Mouse (Mus musculus): ENCODE results near the gene Asic1. TPM values are rescaled to one million over a fixed set of nuclear protein-coding genes. Genes with fewer than 3 reads are reported as not detected.

Asic1 gene
- polyA plus RNA-seq, 1 experiment from 2014 or later: 3.9 TPM

GRCm38 (mm10) chr15:99710221-99711190 is 40.3 kb downstream of the Asic1 start:
- Histone ChIP-seq H3K27ac (ENCODE audit: low read depth, low read length) (no peak overlapping the region), H3K4me2 (ENCODE audit: low read depth, low read length, severe bottlenecking) (no peak overlapping the region), H3K27me3 (ENCODE audit: control insufficient read depth, insufficient read depth, low read length) (no peaks in the 10 kb centered on the region), H3K4me1 (replicated peaks; ENCODE audit: control insufficient read depth, insufficient read depth, low read length) (no peaks in the 10 kb centered on the region), H3K9ac (ENCODE audit: low read length) (no peak overlapping the region), H3K9me3 (ENCODE audit: control insufficient read depth, low read length) (no peaks in the 10 kb centered on the region), H3K4me3 (ENCODE audit: low read depth, low read length) (no peak overlapping the region), H3K36me3 (ENCODE audit: control insufficient read depth, insufficient read depth, low read length) (peaks cover 20% of the 10 kb centered on the region)
- ATAC-seq (replicated peaks; ENCODE audit: low FRiP score) (no peak), DNase-seq (ENCODE audit: low spot score) (no peak)
- WGBS: 93% methylated on average over 10 of the region's 10 CpGs

GRCm38 (mm10) chr15:99711491-99711890 is 41.3 kb downstream of the Asic1 start:
- WGBS: 79% methylated on average over 3 of the region's 3 CpGs
- 0 out of 2 replicates have a peak, but pooled peaks cover 2% of the 10 kb centered on the region for H3K4me1 ChIP-seq (replicated peaks; ENCODE audit: control insufficient read depth, insufficient read depth, low read length)
- peaks cover 20% of the 10 kb centered on the region for H3K36me3 ChIP-seq (ENCODE audit: control insufficient read depth, insufficient read depth, low read length)
- ATAC-seq (replicated peaks; ENCODE audit: low FRiP score) (no peak), DNase-seq (ENCODE audit: low spot score) (no peak)
- no peak overlapping the region for H3K9ac ChIP-seq (ENCODE audit: low read length)
- H3K9me3 ChIP-seq (ENCODE audit: control insufficient read depth, low read length): no peaks in the 10 kb centered on the region
- no peak overlapping the region for H3K27ac ChIP-seq (ENCODE audit: low read depth, low read length)
- H3K4me2 ChIP-seq (ENCODE audit: low read depth, low read length, severe bottlenecking): no peak overlapping the region
- H3K4me3 ChIP-seq (ENCODE audit: low read depth, low read length): no peak overlapping the region
- H3K27me3 ChIP-seq (ENCODE audit: control insufficient read depth, insufficient read depth, low read length): no peaks in the 10 kb centered on the region

- no peak overlapping the region for H3K4me3 ChIP-seq (ENCODE audit: low read depth, low read length)
- no peak overlapping the region for H3K27ac ChIP-seq (ENCODE audit: low read depth, low read length)
- no peak overlapping the region for H3K9ac ChIP-seq (ENCODE audit: low read length)
- peaks cover 12% of the 10 kb centered on the region; the same call in 1 of the 2 replicates for H3K36me3 ChIP-seq (ENCODE audit: control insufficient read depth, insufficient read depth, low read length)
- ATAC-seq (replicated peaks; ENCODE audit: low FRiP score) (no peak), DNase-seq (ENCODE audit: low spot score) (no peak)
- no peaks in the 10 kb centered on the region for H3K9me3 ChIP-seq (ENCODE audit: control insufficient read depth, low read length)
- no peak overlapping the region for H3K4me2 ChIP-seq (ENCODE audit: low read depth, low read length, severe bottlenecking)
- 72% methylated on average over 13 of the region's 13 CpGs for WGBS
- no peaks in the 10 kb centered on the region for H3K27me3 ChIP-seq (ENCODE audit: control insufficient read depth, insufficient read depth, low read length)
- 0 out of 2 replicates have a peak, but pooled peaks cover 2% of the 10 kb centered on the region for H3K4me1 ChIP-seq (replicated peaks; ENCODE audit: control insufficient read depth, insufficient read depth, low read length)
These were observed 42.7 kb downstream of the Asic1 start for GRCm38 (mm10) chr15:99712666-99713559.

GRCm38 (mm10) chr15:99713569-99713968 is 43.4 kb downstream of the Asic1 start:
- no peaks in the 10 kb centered on the region for H3K9me3 ChIP-seq (ENCODE audit: control insufficient read depth, low read length)
- no peak for ATAC-seq (replicated peaks; ENCODE audit: low FRiP score)
- WGBS: 87% methylated on average over 3 of the region's 3 CpGs
- no peaks in the 10 kb centered on the region for H3K27me3 ChIP-seq (ENCODE audit: control insufficient read depth, insufficient read depth, low read length)
- H3K4me3 ChIP-seq (ENCODE audit: low read depth, low read length): no peak overlapping the region
- H3K9ac ChIP-seq (ENCODE audit: low read length): no peak overlapping the region
- no peak for DNase-seq (ENCODE audit: low spot score)
- no peak overlapping the region for H3K27ac ChIP-seq (ENCODE audit: low read depth, low read length)
- no peak overlapping the region for H3K4me2 ChIP-seq (ENCODE audit: low read depth, low read length, severe bottlenecking)
- peaks cover 7% of the 10 kb centered on the region; the same call in 1 of the 2 replicates for H3K36me3 ChIP-seq (ENCODE audit: control insufficient read depth, insufficient read depth, low read length)
- 0 out of 2 replicates have a peak, but pooled peaks cover 2% of the 10 kb centered on the region for H3K4me1 ChIP-seq (replicated peaks; ENCODE audit: control insufficient read depth, insufficient read depth, low read length)

- Histone ChIP-seq H3K27me3 (ENCODE audit: control insufficient read depth, insufficient read depth, low read length) (no peaks in the 10 kb centered on the region), H3K9me3 (ENCODE audit: control insufficient read depth, low read length) (no peaks in the 10 kb centered on the region), H3K4me1 (replicated peaks; ENCODE audit: control insufficient read depth, insufficient read depth, low read length) (0 out of 2 replicates have a peak, but pooled peaks cover 2% of the 10 kb centered on the region), H3K4me3 (ENCODE audit: low read depth, low read length) (no peak overlapping the region), H3K4me2 (ENCODE audit: low read depth, low read length, severe bottlenecking) (no peak overlapping the region), H3K36me3 (ENCODE audit: control insufficient read depth, insufficient read depth, low read length) (peaks cover 4% of the 10 kb centered on the region; the same call in 1 of the 2 replicates), H3K27ac (ENCODE audit: low read depth, low read length) (no peak overlapping the region), H3K9ac (ENCODE audit: low read length) (no peak overlapping the region)
- ATAC-seq (replicated peaks; ENCODE audit: low FRiP score) (no peak), DNase-seq (ENCODE audit: low spot score) (no peak)
- WGBS: 75% methylated on average over 4 of the region's 4 CpGs
These were observed 44.0 kb downstream of the Asic1 start for GRCm38 (mm10) chr15:99714206-99714605.

GRCm38 (mm10) chr15:99714858-99715257 is 44.7 kb downstream of the Asic1 start:
- no peak overlapping the region for H3K9ac ChIP-seq (ENCODE audit: low read length)
- DNase-seq (ENCODE audit: low spot score) (peak; percentile 85), ATAC-seq (replicated peaks; ENCODE audit: low FRiP score) (peak; percentile 45; the same call in 1 of the 2 replicates)
- peaks cover 4% of the 10 kb centered on the region; the same call in 1 of the 2 replicates for H3K36me3 ChIP-seq (ENCODE audit: control insufficient read depth, insufficient read depth, low read length)
- 48% methylated on average over 7 of the region's 7 CpGs for WGBS
- H3K4me1 ChIP-seq (replicated peaks; ENCODE audit: control insufficient read depth, insufficient read depth, low read length): 0 out of 2 replicates have a peak, but pooled peaks cover 2% of the 10 kb centered on the region
- no peaks in the 10 kb centered on the region for H3K9me3 ChIP-seq (ENCODE audit: control insufficient read depth, low read length)
- H3K4me2 ChIP-seq (ENCODE audit: low read depth, low read length, severe bottlenecking): no peak overlapping the region
- H3K27me3 ChIP-seq (ENCODE audit: control insufficient read depth, insufficient read depth, low read length): no peaks in the 10 kb centered on the region
- no peak overlapping the region; the same call in 1 of the 2 replicates for H3K27ac ChIP-seq (ENCODE audit: low read depth, low read length)
- H3K4me3 ChIP-seq (ENCODE audit: low read depth, low read length): no peak overlapping the region

GRCm38 (mm10) chr15:99715361-99715865 is 45.2 kb downstream of the Asic1 start:
- Histone ChIP-seq H3K4me2 (ENCODE audit: low read depth, low read length, severe bottlenecking) (no peak overlapping the region), H3K4me3 (ENCODE audit: low read depth, low read length) (no peak overlapping the region), H3K4me1 (replicated peaks; ENCODE audit: control insufficient read depth, insufficient read depth, low read length) (0 out of 2 replicates have a peak, but pooled peaks cover 2% of the 10 kb centered on the region), H3K9ac (ENCODE audit: low read length) (no peak overlapping the region), H3K27me3 (ENCODE audit: control insufficient read depth, insufficient read depth, low read length) (no peaks in the 10 kb centered on the region), H3K9me3 (ENCODE audit: control insufficient read depth, low read length) (no peaks in the 10 kb centered on the region), H3K27ac (ENCODE audit: low read depth, low read length) (peak overlapping the region; percentile 47), H3K36me3 (ENCODE audit: control insufficient read depth, insufficient read depth, low read length) (peaks cover 4% of the 10 kb centered on the region; the same call in 1 of the 2 replicates)
- ATAC-seq (replicated peaks; ENCODE audit: low FRiP score): no peak
- WGBS: 66% methylated on average over 13 of the region's 13 CpGs
- no peak for DNase-seq (ENCODE audit: low spot score)

Data from forebrain, embryonic 11.5 days (tissue).